Mouse (Mus musculus) thymus, adult 18-20 months (tissue): ENCODE data around the gene Hpgds.

Source experiments
- DNase-seq, 2 experiments: peaks; one replicate each; pipeline ENCODE4 v3.0.0; 2022; ENCODE audit warnings: mixed read lengths in 2 of 2

Gene Hpgds

GRCm38 (mm10) chr6:65144621-65145205, at the start of gene Hpgds:
Gene Hpgds (minus strand): TSS chr6:65144908.
- DNase-seq = peak; percentile 13 to 41

- no peak for DNase-seq
Measured at GRCm38 (mm10) chr6:65164977-65165376, 20.3 kb upstream of the Hpgds start.

GRCm38 (mm10) chr6:65164137-65164536, 19.4 kb upstream of the Hpgds start:
- DNase-seq = no peak

- no peak for DNase-seq
Measured at GRCm38 (mm10) chr6:65159381-65159942, 14.8 kb upstream of the Hpgds start.

GRCm38 (mm10) chr6:65157042-65157441, 12.3 kb upstream of the Hpgds start:
- DNase-seq = no peak

- DNase-seq = no peak
Measured at GRCm38 (mm10) chr6:65153570-65153969, 8.9 kb upstream of the Hpgds start.

GRCm38 (mm10) chr6:65150703-65151102, 6.0 kb upstream of the Hpgds start:
- DNase-seq = no peak

DNA sequence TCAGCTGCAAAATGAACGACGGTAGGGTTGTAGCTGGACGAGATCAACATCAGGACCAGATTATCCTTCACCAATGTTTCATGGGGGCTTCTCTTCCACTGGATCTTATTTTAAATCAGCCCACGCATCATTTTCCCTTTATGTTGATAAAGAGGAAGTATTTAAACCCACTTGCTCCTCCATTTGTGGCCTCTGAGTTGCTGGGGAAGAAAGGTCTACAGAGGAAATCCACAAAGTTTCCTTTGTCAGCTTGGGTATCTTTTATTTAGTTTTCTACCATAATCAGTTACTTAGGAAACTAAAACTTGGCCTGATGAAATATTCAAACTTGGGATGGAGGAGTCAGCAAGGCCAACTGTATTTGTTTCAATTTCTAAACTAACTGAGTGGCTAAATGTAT, 1.7 kb upstream of the Hpgds start:
- DNase-seq = no peak

- no peak for DNase-seq
Measured at GRCm38 (mm10) chr6:65142316-65142715, 2.4 kb downstream of the Hpgds start.

- DNase-seq = no peak
Measured at GRCm38 (mm10) chr6:65140750-65141243, 3.9 kb downstream of the Hpgds start.

DNA sequence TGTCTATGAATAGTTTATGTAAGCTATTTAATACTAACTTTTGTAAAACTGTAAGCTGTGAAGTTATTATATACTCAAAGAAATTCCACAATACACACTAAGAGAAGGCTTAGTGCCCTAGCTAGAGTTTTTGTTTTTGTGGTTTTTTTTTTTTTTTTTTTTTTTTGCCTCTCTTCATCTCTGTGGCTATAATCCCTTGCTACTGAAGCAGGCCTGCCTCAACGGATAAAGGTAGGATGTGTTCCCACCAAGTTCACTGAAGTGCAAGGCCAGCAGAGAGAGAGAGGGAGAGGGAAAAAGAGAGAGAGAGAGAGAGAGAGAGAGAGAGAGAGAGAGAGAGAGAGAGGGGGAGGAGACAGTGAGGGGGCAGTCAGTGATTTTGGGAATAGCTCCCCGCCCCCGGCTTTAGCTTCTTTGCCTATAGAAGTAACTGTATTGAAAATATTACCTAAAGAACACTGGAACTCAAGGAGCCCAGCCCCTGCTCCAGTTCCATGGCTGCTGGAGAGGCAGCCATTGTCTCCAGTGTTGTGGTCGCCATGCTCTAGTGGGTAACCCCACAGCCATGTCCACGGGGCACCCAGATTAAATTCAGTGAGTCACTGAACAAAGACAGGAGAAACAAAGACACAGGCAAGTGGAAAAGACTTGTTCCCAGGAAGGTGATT, 4.5 kb downstream of the Hpgds start:
- DNase-seq = no peak

- DNase-seq = no peak
Measured at GRCm38 (mm10) chr6:65138243-65138642, 6.5 kb downstream of the Hpgds start.

DNA sequence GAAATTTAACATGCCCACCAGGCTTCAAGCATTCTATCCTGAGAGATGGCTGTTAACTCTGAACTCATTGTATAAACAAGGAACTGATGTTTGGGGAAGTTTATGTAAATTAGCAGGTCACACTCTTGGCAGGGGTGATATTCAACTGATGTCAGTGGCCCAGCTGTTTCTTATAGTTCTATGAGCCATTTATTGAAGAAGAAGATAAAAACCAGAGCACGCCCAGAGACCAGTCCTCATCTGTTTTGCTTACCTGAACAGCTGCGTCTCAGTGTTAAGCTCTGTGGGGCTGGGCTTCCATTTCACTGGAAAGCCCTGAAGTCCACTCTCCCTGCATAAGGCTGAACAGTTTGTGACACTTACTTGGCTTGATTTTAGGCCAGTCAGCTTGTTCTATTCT, 6.9 kb downstream of the Hpgds start:
- DNase-seq = no peak

- no peak for DNase-seq
Measured at GRCm38 (mm10) chr6:65132376-65132775, 12.3 kb downstream of the Hpgds start.

DNA sequence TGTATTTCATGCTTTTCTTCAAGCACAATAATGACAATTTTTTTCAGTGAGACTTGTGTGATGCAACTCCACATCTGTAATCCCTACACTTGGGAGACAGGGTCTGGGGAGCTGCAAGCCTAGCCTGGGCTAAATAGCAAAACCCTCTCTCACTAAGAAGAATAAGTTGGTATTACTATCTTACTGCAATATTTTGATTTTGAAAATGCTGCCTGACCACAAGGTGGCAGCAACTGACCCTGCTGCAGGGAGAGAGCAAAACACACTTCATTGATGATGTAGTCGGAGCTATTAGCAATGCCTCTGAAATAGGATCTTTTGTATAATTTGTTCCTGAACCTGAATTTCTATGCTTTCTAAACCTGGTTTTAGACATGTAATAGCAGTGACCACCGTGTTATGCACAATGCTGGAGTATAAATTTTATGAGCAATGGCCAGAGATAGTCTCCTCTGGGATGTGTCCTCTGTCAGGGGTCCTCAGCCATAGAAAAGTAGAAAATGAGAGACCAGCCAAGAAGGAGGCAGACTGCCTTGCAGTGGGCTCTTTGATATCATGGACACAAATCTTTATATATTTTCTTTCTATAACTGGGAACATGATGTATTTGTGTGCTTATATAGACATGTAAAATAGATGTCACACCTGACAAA, 18.5 kb downstream of the Hpgds start:
- no peak for DNase-seq

- DNase-seq = no peak
Measured at GRCm38 (mm10) chr6:65117540-65117939, 27.2 kb downstream of the Hpgds start.

GRCm38 (mm10) chr6:65114902-65115301, 29.8 kb downstream of the Hpgds start:
- no peak for DNase-seq

- DNase-seq = no peak
Measured at GRCm38 (mm10) chr6:65079139-65079538, 65.6 kb downstream of the Hpgds start.

DNA sequence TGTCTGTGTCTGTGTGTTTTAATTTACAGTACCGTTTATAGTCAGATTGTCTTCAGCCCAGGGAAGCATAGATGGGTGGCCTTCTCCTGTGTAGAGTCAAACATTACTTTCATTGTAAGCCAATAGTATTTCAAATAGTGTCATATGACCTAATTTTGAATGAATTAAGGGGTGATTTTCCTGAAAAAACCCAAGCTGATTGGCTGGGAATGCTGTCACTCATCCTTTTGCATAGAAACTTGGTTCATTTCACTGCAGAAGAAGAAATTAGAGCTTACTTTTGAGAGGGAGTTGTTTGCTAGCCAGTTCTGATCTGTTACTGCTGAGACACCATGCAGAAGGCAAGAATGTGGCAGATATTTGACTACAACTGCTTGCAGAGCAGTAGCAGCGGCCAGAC, 69.5 kb downstream of the Hpgds start:
- no peak for DNase-seq
